Mouse (Mus musculus): ENCODE measurements around the gene Ppp1r12a.
"Not testable (repeated sequence)": the region's sequence is repeated elsewhere in the genome, so short reads cannot be mapped to it uniquely, and the experiment has no call there.

Ppp1r12a gene

GRCm38 (mm10) chr10:108198945-108199344 is 37.0 kb downstream of the Ppp1r12a start:
- DNase-seq (ENCODE audit: extremely low spot score), result no peak

GRCm38 (mm10) chr10:108202126-108202525 is 40.1 kb downstream of the Ppp1r12a start:
- DNase-seq (ENCODE audit: extremely low spot score), result no peak

- DNase-seq (ENCODE audit: extremely low spot score), result no peak
Measured at GRCm38 (mm10) chr10:108203440-108203839, 41.4 kb downstream of the Ppp1r12a start.

GRCm38 (mm10) chr10:108209396-108209795 is 47.4 kb downstream of the Ppp1r12a start:
- DNase-seq (ENCODE audit: extremely low spot score), result no peak

GRCm38 (mm10) chr10:108224413-108224812 is 62.4 kb downstream of the Ppp1r12a start:
- DNase-seq (ENCODE audit: extremely low spot score), result no peak

- DNase-seq (ENCODE audit: extremely low spot score), result no peak
Measured at GRCm38 (mm10) chr10:108237049-108237448, 75.1 kb downstream of the Ppp1r12a start.

GRCm38 (mm10) chr10:108239061-108239460 is 77.1 kb downstream of the Ppp1r12a start:
- no peak for DNase-seq (ENCODE audit: extremely low spot score)

GRCm38 (mm10) chr10:108250710-108251109 is 88.7 kb downstream of the Ppp1r12a start:
- no peak for DNase-seq (ENCODE audit: extremely low spot score)

- no peak for DNase-seq (ENCODE audit: extremely low spot score)
Measured at GRCm38 (mm10) chr10:108251181-108251580, 89.2 kb downstream of the Ppp1r12a start.

GRCm38 (mm10) chr10:108255812-108256376 is 93.9 kb downstream of the Ppp1r12a start:
- DNase-seq (ENCODE audit: extremely low spot score), result no peak

GRCm38 (mm10) chr10:108260931-108261330 is 98.9 kb downstream of the Ppp1r12a start:
- DNase-seq (ENCODE audit: extremely low spot score), result no peak

- no peak for DNase-seq (ENCODE audit: extremely low spot score)
Measured at GRCm38 (mm10) chr10:108264641-108265040, 102.6 kb downstream of the Ppp1r12a start.

GRCm38 (mm10) chr10:108271201-108271600 is 109.2 kb downstream of the Ppp1r12a start:
- no peak for DNase-seq (ENCODE audit: extremely low spot score)

GRCm38 (mm10) chr10:108276678-108277077 is 114.7 kb downstream of the Ppp1r12a start:
- DNase-seq (ENCODE audit: extremely low spot score), result no peak

- no peak for DNase-seq (ENCODE audit: extremely low spot score)
Measured at GRCm38 (mm10) chr10:108277198-108277597, 115.2 kb downstream of the Ppp1r12a start.

- DNase-seq (ENCODE audit: extremely low spot score), result not testable (repeated sequence)
Measured at GRCm38 (mm10) chr10:108281099-108281498, 119.1 kb downstream of the Ppp1r12a start.

- no peak for DNase-seq (ENCODE audit: extremely low spot score)
Measured at GRCm38 (mm10) chr10:108282351-108282750, 120.4 kb downstream of the Ppp1r12a start.

GRCm38 (mm10) chr10:108283418-108283817 is 121.4 kb downstream of the Ppp1r12a start:
- no peak for DNase-seq (ENCODE audit: extremely low spot score)

- DNase-seq (ENCODE audit: extremely low spot score), result no peak
Measured at GRCm38 (mm10) chr10:108283837-108284236, 121.8 kb downstream of the Ppp1r12a start.

- DNase-seq (ENCODE audit: extremely low spot score), result no peak
Measured at GRCm38 (mm10) chr10:108284445-108284844, 122.5 kb downstream of the Ppp1r12a start.

GRCm38 (mm10) chr10:108284977-108285376 is 123.0 kb downstream of the Ppp1r12a start:
- DNase-seq (ENCODE audit: extremely low spot score), result no peak

- no peak for DNase-seq (ENCODE audit: extremely low spot score)
Measured at GRCm38 (mm10) chr10:108286658-108287437, 124.9 kb downstream of the Ppp1r12a start.

GRCm38 (mm10) chr10:108287438-108287801 is 125.4 kb downstream of the Ppp1r12a start:
- DNase-seq (ENCODE audit: extremely low spot score), result no peak

All from embryo, embryonic 9.5 days (tissue).